Mouse (Mus musculus) cerebellum, adult 2 months (tissue): ENCODE data around the gene Olfr1340. TPM values are rescaled to one million over a fixed set of nuclear protein-coding genes. Genes with fewer than 3 reads are reported as not detected.

Experiments
- DNase-seq, 2 experiments: peaks; one replicate each; pipeline ENCODE4 v3.0.0; 2021
- H3K27ac ChIP-seq: fragments of 200-500 bp; 2 replicates; pipeline ENCODE4 v1.5.1; 2012; ENCODE audit warnings: low read length, control low read depth, inconsistent platforms; ENCODE audit not compliant: insufficient read depth
- H3K27me3 ChIP-seq: fragments of 200-500 bp; 2 replicates; pipeline ENCODE4 v1.6.1; 2012; ENCODE audit warnings: inconsistent platforms, mild to moderate bottlenecking, low read length, moderate library complexity; ENCODE audit not compliant: control insufficient read depth, insufficient read depth
- H3K4me1 ChIP-seq: fragments of 200-500 bp; 2 replicates; pipeline ENCODE4 v1.6.1; 2011; ENCODE audit warnings: low read length; ENCODE audit not compliant: control insufficient read depth, insufficient read depth
- H3K4me3 ChIP-seq: fragments of 200-500 bp; replicated peaks from 2 replicates; pipeline ENCODE3; 2011; ENCODE audit warnings: mild to moderate bottlenecking, low read depth, low read length, control low read depth; ENCODE audit not compliant: insufficient read depth
- CTCF ChIP-seq: fragments of 200-500 bp; IDR thresholded peaks from 2 replicates; pipeline ENCODE4 v1.5.1; 2011; ENCODE audit warnings: low read depth, mild to moderate bottlenecking, control low read depth, low read length, moderate library complexity, borderline replicate concordance; ENCODE audit not compliant: insufficient read depth
- POLR2A ChIP-seq: fragments of 200-500 bp; IDR thresholded peaks from 2 replicates; pipeline ENCODE4 v1.6.1; 2011; ENCODE audit warnings: low read length, control low read depth, borderline replicate concordance; ENCODE audit not compliant: insufficient read depth
- WGBS: fragments of 180-500 bp; shearing (Covaris S2); methylation state at CpG from one replicate; pipeline ENCODE4 v1.1.7; 2018; 5-methylcytosine and 5-hydroxymethylcytosine counted together
- polyA plus RNA-seq: library from polyadenylated mRNA; depleted of rRNA; stranded (reverse); fragments of >200 nt; gene quantifications from 2 replicates; pipeline ENCODE4 v1.2.3, GENCODE M21; 2012; rRNA removed

The Olfr1340 gene
- polyA plus RNA-seq, 1 experiment: not detected

GRCm38 (mm10) chr4:118731875-118732274 lies 11.9 kb downstream of the Olfr1340 start, which contains the start of gene Olfr1339:
TSS of gene Olfr1339 (plus strand) at chr4:118732175.
- WGBS: 92% methylated on average over 1 of the region's 1 CpGs

GRCm38 (mm10) chr4:118739574-118739973 lies 19.6 kb downstream of the Olfr1340 start:
- Histone ChIP-seq H3K4me1 (no peaks in the 10 kb centered on the region; the same call in 1 of the 2 replicates), H3K27me3 (no peaks in the 10 kb centered on the region; the same call in 1 of the 2 replicates), H3K4me3 (no peak overlapping the region), H3K27ac (no peak overlapping the region)
- no peak for DNase-seq
- TF ChIP-seq POLR2A: no peak
- TF ChIP-seq CTCF: no peak
- 70% methylated on average over 3 of the region's 3 CpGs for WGBS

More at GRCm38 (mm10) chr4:118731875-118732274, 11.9 kb downstream of the Olfr1340 start, which contains the start of gene Olfr1339:
- Histone ChIP-seq H3K27me3 (no peaks in the 10 kb centered on the region), H3K4me3 (no peak within 1 kb of the TSS), H3K27ac (no peak within 1 kb of the TSS), H3K4me1 (no peaks in the 10 kb centered on the region)
- no peak for DNase-seq
- no peak for TF ChIP-seq POLR2A
- no peak for TF ChIP-seq CTCF

GRCm38 (mm10) chr4:118740988-118741698 lies 21.2 kb downstream of the Olfr1340 start:
- 40% methylated on average over 11 of the region's 11 CpGs for WGBS
- TF ChIP-seq CTCF (no peak), POLR2A (no peak)
- H3K27me3 ChIP-seq: no peaks in the 10 kb centered on the region; the same call in 1 of the 2 replicates
- DNase-seq: no peak
- H3K27ac ChIP-seq: no peak overlapping the region
- no peak overlapping the region for H3K4me3 ChIP-seq
- no peaks in the 10 kb centered on the region; the same call in 1 of the 2 replicates for H3K4me1 ChIP-seq

- TF ChIP-seq CTCF: no peak
- no peak for TF ChIP-seq POLR2A
- 4% methylated on average over 16 of the region's 16 CpGs for WGBS
- no peak overlapping the region for H3K4me3 ChIP-seq
- DNase-seq: peak in 1 of 2 experiments; percentile 20
- H3K27me3 ChIP-seq: no peaks in the 10 kb centered on the region; the same call in 1 of the 2 replicates
- no peaks in the 10 kb centered on the region; the same call in 1 of the 2 replicates for H3K4me1 ChIP-seq
- H3K27ac ChIP-seq: no peak overlapping the region
These were observed 21.9 kb downstream of the Olfr1340 start for GRCm38 (mm10) chr4:118741881-118742280.

- no peak for DNase-seq
- WGBS: 96% methylated on average over 1 of the region's 1 CpGs
- Histone ChIP-seq H3K4me1 (no peaks in the 10 kb centered on the region), H3K27me3 (no peaks in the 10 kb centered on the region), H3K27ac (no peak within 1 kb of the TSS), H3K4me3 (no peak within 1 kb of the TSS)
- TF ChIP-seq POLR2A (no peak), CTCF (no peak)
These were observed 38.7 kb downstream of the Olfr1340 start, which contains the start of gene Olfr1338 for GRCm38 (mm10) chr4:118758637-118759036. TSS of gene Olfr1338 (minus strand) at chr4:118758737.

Other genes with a start within 250 kb of the Olfr1340 start
- 10.7 and 12.8 TPM in 2 replicates for gene Tie1, start 230.1 kb upstream of the Olfr1340 start, polyA plus RNA-seq
- gene 2610528J11Rik, start 193.1 kb upstream of the Olfr1340 start, polyA plus RNA-seq: not detected in 2 replicates
- gene Tmem125, start 176.1 kb upstream of the Olfr1340 start, polyA plus RNA-seq: 43.5 and 60.1 TPM in 2 replicates
- 0.27 and 0.36 TPM in 2 replicates for gene Cfap57, start 99.4 kb upstream of the Olfr1340 start, polyA plus RNA-seq
- gene Ebna1bp2, start 99.3 kb upstream of the Olfr1340 start, polyA plus RNA-seq: 61.9 and 64.0 TPM in 2 replicates
- gene Olfr62, start 61.2 kb upstream of the Olfr1340 start, polyA plus RNA-seq: not detected in 2 replicates
- not detected in 2 replicates for gene Olfr1342, start 27.4 kb upstream of the Olfr1340 start, polyA plus RNA-seq
- gene Olfr1341, start 16.6 kb upstream of the Olfr1340 start, polyA plus RNA-seq: not detected in 2 replicates
- gene Olfr1339, start 12.0 kb downstream of the Olfr1340 start, polyA plus RNA-seq: not detected in 2 replicates
- gene Olfr1338, start 38.6 kb downstream of the Olfr1340 start, polyA plus RNA-seq: not detected in 2 replicates
- not detected in 2 replicates for gene Olfr1337, start 62.4 kb downstream of the Olfr1340 start, polyA plus RNA-seq
- gene Olfr1335, start 89.8 kb downstream of the Olfr1340 start, polyA plus RNA-seq: not detected in 2 replicates
- gene Olfr1333, start 116.1 kb downstream of the Olfr1340 start, polyA plus RNA-seq: not detected in 2 replicates
- gene Olfr1331, start 144.5 kb downstream of the Olfr1340 start, polyA plus RNA-seq: not detected in 2 replicates
- not detected in 2 replicates for gene Olfr1330, start 168.5 kb downstream of the Olfr1340 start, polyA plus RNA-seq
- gene Olfr1329, start 197.3 kb downstream of the Olfr1340 start, polyA plus RNA-seq: not detected in 2 replicates
- not detected in 2 replicates for gene Olfr1328, start 218.5 kb downstream of the Olfr1340 start, polyA plus RNA-seq
- gene Lao1, start 241.4 kb downstream of the Olfr1340 start, polyA plus RNA-seq: 0.13 and 0.16 TPM in 2 replicates